Mouse (Mus musculus): ENCODE measurements around the gene Dync2h1.
"Not testable (repeated sequence)": the region's sequence is repeated elsewhere in the genome, so short reads cannot be mapped to it uniquely, and the experiment has no call there.

Dync2h1 gene

DNA sequence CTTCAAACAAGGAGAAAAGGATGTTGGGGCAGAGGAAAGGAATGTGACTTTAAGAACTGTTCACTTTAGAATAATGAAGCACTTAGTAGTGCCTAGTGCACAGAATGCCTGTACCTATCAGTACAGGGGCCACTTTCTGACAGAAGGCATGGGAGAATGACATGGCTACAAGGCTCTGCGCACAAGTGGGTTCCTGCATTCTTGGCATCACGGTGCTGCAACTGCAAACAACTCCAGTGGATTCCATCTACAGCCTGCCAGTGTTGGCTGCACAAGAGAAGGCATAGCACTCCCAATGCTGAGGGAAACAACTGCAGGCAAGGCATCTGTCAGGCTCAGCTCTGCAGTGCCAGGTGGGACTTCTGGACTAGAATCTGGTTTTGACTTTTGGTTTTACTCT, 151.7 kb downstream of the Dync2h1 start:
- intact Hi-C loops (cut with DNase I) = no loop called here

DNA sequence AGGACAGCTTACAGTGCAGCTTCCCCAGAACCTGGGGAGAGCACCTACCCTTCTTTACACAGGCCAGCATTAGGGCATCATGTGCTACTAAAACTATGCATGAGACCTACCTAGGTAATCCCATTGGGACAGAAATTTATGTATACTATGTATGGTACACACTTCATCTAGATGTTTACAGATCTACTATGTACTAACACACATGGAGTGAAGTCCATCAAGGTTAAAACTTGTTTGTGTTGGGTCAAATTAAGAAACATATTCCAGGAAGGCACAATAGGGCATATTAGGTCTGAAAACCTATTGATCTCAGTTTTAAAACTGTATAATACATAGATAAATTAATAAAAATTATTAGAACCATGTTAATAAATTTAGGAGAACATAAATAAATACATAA, 168.6 kb downstream of the Dync2h1 start:
- intact Hi-C loops (cut with DNase I) = no loop called here

DNA sequence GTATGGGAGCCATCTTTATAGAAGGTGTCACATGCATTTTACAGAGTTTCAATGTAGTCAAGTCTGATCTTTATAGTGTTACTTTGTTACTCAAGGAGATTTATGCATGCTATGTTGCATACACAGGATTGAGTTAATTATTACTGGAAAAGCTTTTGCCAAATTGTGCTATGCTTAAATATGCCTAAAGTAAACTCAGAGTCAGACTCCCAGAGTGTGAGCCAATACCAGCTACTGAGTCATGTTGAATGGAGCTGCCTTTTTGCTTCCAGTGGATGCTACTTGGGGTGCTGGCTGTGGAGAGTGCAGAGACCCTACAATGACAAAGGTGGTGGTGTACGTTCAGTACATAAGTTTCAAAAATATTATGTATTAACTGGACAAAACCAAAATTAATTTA, 169.5 kb downstream of the Dync2h1 start:
- intact Hi-C loops (cut with DNase I) = no loop called here

DNA sequence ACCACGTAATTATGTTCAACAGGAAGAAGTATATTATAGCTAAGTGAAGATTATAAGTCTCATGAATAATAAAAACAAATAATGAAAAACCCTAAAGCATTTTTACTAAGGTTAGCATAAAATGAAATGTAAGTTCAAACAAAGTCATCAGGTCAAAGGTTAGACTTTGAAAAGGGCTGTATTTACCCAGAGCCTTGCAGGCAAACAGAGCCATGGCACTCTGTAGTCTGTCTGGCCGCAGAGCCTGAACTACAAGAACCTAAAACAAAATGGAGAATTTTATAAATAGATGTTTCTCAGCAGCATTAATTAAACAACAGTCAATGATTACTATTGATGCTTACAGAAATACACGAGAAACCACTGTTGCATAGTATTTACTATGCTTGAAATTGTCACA, 174.5 kb downstream of the Dync2h1 start:
- intact Hi-C loops (cut with DNase I) = no loop called here

DNA sequence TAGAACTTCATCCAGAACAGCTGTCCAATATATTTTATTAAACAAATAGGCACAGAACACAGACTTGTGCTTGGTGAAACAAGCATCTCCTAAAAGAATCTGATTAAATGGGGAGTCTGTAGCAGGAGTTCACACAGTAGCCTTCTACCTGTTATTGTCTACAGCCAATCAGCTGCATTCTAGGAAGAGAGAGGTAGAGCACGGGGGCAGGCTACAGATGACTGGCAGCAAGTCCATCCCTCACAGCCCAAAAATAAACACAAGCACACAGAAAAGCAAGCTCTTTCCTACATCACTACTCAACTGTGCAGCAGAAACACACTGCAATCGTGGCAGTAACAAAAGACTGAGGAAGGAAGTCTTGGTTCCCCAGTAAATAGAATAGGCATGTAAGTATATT, 189.4 kb downstream of the Dync2h1 start:
- intact Hi-C loops (cut with DNase I) = no loop called here

DNA sequence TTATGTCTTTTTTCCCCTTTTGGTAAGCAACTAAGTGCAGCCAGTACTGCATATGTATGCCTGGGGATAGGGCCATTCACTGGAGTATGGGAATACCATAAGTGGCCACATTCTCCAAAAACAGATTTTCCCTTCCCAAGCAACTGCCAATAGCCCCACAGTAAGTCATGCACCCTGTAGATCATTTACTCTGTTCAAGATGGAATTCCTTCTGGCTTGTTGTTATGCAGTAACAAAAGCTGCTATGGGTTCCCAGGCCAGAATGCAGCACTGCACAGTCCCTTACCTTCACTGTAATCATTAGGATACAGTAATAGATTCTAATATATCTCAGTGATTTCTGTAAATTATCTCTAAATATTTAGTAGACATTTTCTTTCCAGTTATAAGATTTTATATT, 190.0 kb downstream of the Dync2h1 start:
- intact Hi-C loops (cut with DNase I) = no loop called here

DNA sequence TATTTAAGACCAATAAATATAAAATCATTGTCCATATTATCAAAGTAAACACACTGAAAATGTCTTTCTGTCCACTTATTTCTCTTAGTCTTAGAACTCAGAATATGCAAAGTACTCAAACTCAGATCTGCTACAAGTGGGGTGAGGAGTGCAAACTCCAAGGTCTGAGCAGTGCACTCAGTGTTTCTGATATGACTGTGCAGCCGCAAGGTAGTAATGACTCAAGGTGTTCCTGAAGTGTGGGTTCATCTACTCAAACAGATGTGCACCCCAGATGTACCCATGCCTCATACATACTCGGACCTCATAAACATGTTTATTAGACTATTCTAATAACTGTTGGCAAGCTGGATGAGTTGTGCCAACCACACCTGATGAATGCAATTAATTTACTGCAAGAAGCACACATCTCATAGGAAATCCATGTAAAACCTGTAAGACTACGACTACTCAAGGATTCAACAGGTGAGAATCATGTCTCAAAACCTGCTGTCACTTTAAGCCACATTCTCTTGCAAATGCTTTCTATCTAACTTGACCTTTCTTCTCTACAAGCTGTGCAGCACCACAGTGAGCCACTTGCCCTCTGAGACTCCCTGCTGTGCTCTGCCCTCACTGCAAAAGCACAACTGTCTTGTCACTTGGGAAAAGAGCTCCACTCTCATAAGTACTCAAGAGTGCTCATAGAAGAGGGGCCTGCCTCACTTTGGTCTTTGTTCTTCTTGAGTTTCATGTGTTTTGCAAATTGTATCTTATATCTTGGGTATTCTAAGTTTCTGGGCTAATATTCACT, 195.2 kb downstream of the Dync2h1 start:
- intact Hi-C loops (cut with DNase I) = no loop called here

DNA sequence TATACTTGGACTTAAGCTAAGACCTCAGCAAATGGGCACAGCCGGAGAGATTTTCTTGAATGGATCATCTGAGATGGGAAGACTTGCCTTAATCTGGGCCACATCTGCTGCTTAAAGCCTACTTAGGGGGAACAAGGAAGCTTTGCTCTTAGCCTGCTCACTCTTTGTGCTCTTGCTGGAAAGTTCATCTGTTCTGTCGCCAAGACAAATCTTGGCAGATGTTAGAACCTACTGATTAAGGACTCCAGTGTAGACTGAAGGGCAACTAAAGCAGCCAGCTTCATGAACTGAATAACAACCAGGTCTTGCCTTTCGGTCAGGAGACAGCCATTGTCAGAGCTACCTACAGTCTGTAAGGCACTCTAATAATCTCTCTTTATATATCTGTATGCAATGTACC, 198.1 kb downstream of the Dync2h1 start:
- intact Hi-C loops (cut with DNase I) = no loop called here

DNA sequence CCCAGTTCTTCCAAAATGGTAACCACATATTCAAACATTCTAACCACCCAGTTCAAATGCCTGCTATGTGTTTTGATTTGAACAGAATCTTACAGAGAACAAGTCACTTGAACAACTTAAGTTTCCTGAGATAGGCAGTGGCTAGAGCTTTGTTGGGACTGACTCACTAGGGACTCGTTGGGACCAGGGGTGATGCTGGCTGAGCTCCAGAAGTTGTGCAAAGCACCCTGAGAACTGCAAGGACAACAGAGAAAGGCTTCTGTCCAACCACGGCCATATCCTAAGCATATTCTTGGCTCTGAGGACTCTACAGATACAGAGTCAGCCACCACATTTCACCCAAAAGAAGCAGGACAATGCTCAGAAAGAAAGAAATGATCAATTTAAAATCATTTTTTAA, 215.1 kb downstream of the Dync2h1 start:
- intact Hi-C loops (cut with DNase I) = no loop called here

DNA sequence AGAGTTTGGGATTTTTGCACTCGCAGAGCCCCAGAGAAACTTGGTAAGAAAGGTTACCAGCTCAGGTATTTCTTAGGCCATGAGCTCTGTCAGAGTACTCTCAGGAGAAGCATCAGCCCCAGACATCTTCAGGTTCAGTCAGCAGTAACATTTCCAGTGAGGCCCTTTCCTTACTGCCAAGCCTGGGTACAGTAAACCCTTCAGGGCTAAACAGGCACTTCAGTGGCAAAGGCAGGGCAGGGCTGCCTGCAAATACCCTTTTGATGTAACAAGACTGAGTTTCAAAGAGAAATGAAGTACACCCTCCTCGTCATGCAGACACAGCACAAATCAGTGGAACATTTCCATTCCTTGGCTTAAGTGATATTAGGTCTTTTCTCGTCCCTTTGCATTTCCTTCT, 219.2 kb downstream of the Dync2h1 start:
- intact Hi-C loops (cut with DNase I) = no loop called here

DNA sequence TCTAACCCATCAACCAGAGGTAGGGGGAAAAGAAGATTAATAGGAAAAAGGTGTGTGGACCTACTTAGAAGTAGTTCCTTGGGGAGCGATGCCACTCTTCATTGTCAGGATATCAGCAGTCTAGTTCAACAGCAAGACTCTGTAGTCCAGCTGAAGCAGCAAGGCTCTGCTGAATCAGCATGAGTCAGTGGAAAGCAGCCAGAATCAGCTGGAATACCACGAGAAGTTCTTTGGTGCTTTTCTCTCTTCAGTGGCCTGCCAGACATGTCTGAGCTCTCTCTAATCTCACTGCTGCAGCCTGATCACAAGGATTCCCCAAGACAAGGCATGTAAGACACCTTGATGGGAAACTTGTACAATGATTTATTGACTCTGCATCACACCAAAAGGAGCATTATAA, 225.9 kb downstream of the Dync2h1 start:
- intact Hi-C loops (cut with DNase I) = no loop called here

DNA sequence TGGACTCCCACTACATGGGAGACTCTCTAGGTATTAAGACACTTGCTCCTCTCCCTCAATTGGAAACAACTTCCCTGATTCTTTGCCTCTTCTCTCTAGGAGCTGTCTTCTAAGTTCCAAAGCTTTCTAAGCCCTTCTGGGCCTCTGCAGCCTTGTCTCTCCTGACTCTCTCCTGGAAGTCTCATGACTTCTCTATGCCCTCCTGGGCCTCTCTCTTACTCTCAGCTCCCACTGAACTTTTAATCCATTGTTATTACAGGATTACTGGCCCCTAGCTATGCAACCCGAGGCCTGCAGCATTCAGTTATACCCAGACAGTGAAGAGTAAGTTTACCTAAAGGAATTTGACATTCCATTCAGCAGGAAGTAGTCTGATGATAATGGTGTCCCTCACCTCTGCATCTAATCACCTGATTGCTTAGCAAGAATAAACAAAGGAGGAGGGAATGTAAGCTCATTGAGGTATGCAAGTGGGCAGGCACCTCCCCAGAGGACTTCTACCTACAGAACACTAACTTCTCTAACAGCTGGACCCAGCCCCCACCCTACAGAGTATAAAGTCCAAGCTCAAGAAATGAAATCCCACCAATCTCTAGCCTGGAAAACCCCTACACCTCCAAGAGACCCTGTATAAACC, 256.7 kb downstream of the Dync2h1 start:
- intact Hi-C loops (cut with DNase I) = no loop called here

DNA sequence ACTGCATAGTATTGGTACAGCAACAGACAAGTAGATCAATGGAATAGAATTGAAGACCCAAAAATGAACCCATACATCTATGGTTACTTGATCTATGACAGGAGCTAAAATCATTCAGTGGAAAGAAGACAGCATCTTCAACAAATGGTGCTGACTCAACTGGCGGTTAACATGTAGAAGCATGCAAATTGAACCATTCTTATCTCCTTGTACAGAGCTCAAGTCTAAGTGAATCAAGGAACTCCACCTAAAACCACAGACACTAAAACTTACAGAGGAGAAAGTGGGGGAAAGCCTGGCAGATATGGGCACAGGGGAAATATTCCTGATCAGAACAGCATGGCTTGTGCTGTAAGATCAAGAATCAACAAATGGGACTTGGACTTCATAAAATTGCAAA, 270.8 kb downstream of the Dync2h1 start:
- intact Hi-C loops (cut with DNase I) = no loop called here

DNA sequence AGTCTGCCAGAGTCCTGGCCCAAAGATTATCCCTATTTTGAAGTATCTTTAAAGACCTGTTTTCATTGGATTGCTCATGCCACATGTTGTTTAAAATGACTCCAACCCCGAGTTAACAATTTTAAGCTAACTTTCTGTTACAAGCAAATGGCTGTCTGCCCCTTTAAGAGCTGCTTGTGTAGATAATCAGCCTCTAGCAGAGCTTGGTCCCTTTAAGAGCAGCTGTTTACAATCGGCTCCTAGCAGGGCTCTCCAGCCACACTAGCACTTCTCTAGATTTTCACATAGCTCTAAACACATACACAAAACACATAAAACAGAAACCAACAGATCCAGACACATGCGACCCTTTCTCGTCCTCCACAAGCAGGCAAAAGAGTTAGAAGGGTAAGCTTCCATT, 273.7 kb downstream of the Dync2h1 start:
- intact Hi-C loops (cut with DNase I) = not testable (repeated sequence)

DNA sequence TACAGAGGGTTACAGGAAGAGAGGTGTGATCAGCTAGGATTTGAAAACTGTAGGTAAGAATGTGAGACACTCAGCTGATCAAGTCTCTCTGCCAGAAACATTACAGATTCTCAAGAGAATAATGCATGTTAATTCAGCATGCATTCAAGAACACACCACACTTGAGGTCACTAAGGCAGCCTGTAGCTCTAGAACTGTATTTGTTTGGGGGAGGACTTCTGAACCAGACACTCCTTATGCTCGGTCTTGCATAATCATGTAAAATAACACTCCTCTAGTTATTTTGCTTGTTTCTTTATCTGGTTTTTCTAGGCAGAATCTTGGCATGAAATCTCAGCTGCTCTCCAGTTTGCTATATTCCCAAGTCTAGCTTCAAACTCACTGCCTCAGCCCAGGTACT, 282.6 kb downstream of the Dync2h1 start:
- intact Hi-C loops (cut with DNase I) = no loop called here

DNA sequence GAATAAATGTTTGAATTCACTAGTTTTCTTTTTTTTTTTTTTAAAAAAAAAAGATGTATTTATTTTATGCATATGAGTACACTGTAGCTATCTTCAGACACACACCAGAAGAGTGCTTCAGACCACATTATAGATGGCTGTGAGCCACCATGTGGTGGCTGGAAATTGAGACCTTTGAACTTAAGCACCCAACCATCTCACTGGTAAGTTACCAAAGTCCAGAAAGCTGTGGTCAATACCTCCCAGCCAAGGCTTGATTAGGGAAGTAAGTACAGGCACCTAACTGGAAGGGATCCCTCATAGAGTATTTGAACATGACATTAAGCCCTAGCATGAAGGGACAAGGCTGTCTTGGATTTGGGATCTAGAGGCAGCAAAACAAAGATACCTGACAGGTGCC, 292.9 kb downstream of the Dync2h1 start:
- intact Hi-C loops (cut with DNase I) = no loop called here

DNA sequence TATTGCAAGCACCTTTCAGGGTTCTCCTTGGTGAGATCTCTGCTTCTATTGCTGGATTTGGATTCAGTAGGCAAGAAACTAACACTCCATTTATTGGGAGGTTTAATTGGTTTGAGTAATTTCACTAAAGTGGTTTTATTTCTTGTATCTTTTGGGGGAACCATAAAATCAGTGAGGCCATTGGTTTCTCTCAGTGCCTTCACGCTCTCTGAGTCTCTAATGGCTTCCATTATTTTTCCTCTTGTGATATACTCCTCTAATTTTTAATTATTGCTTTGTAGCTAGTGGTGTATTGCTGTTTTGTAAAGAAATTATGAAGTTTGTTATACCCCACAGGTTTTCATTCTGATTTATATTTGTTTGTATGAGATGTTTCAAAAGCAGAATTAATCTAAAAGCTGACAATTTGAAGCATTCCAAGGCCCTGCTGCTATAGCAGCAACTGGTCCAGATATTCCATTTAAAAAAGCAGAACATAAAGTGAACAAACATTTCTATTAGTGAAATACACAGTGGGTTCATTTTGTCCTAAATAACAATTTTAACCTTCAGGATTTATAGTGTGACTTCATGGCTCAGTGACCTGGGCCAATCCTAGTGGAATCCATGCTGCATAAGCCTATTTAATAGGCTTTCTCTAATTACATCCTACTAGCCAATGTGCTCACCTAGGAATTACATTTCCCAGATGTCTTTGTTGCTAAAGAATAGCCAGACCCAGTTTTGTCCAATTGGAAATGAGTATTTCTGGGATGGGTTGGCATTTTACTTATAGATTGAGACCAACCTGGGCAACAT, 302.9 kb downstream of the Dync2h1 start:
- intact Hi-C loops (cut with DNase I) = no loop called here

All from adrenal gland (tissue).